Mouse (Mus musculus): ENCODE results near the gene Slco3a1. TPM values are rescaled to one million over a fixed set of nuclear protein-coding genes. Genes with fewer than 3 reads are reported as not detected.

Slco3a1 gene
- total RNA-seq (2015; ENCODE audit: low replicate concordance) (4.4 and 7.3 TPM in 2 replicates), total RNA-seq (2017; ENCODE audit: low replicate concordance) (3.2 and 3.3 TPM in 2 replicates)

GRCm38 (mm10) chr7:74554608-74555311, at the start of gene Slco3a1:
TSS of gene Slco3a1 (minus strand) at chr7:74554780.
- no peak for ATAC-seq (replicated peaks; ENCODE audit: low FRiP score, poor library complexity, severe bottlenecking)

DNA sequence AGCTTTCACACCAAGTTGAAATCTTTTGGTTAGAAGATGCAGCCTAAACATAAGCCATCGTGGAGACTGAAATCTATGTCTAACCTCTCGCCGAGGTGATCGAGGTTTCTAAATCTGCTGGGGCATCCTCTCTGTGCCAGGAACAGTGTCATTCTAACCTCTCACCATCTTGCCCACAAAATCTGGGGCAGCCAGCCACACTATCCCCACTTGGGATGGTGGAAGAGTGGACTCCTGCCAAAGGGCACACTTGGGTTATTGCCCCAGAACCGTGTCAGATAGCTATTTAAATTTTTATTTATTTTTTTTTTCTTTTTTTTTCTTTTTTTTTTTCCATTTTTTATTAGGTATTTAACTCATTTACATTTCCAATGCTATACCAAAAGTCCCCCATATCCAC, 46.4 kb upstream of the Slco3a1 start:
- no peak for ATAC-seq (replicated peaks; ENCODE audit: low FRiP score, poor library complexity, severe bottlenecking)

- no peak for ATAC-seq (replicated peaks; ENCODE audit: low FRiP score, poor library complexity, severe bottlenecking)
These were observed 24.8 kb upstream of the Slco3a1 start for GRCm38 (mm10) chr7:74579411-74579810.

- no peak for ATAC-seq (replicated peaks; ENCODE audit: low FRiP score, poor library complexity, severe bottlenecking)
These were observed 21.1 kb upstream of the Slco3a1 start for GRCm38 (mm10) chr7:74575678-74576077.

DNA sequence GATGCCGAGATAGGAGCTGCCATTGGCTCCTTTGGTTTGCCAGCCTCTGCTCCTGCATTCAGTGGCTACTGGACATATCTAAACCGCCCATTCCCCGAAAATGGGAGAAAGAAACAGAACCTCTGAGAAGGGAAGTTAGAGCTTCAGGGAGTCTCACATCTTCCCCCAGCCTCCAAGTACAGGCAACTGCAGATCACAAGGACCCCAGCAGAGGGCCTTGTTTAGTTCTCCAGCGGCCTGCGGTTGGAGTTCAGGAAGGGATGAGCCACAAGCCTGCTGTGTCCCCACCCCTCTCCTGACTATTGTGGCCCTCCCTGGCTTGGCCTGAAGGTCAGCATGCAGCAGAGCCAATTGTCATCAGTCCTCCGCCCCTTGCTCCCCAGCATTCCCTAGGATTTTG, 836 bp upstream of the Slco3a1 start:
- no peak for ATAC-seq (replicated peaks; ENCODE audit: low FRiP score, poor library complexity, severe bottlenecking)

GRCm38 (mm10) chr7:74554041-74554561, 479 bp downstream of the Slco3a1 start:
- ATAC-seq (replicated peaks; ENCODE audit: low FRiP score, poor library complexity, severe bottlenecking): no peak

DNA sequence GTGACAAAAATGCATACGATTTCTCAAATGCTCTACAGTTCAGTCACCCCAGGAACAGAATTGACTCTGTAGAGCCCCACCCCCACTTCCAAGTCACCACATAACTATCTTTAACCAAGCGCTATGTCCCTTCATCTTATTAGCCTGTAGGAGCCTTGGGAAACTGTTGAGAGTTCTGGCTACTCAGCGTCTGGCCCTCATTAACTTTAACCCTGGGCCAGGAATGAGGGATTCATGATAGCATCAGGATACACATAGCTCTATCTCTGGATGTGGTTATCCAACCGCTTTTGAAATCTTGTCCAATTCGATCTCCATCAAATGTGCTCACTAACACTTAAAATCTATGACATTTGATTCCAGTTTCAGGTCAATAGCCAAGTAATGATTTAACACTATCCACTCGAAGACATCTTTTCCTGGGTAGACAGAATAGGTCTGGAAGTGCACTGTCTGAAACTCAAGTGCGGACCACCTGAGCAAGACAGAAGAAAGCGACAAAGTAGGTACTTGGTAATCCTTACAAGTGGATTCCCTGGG, 1.4 kb downstream of the Slco3a1 start:
- ATAC-seq (replicated peaks; ENCODE audit: low FRiP score, poor library complexity, severe bottlenecking): no peak

DNA sequence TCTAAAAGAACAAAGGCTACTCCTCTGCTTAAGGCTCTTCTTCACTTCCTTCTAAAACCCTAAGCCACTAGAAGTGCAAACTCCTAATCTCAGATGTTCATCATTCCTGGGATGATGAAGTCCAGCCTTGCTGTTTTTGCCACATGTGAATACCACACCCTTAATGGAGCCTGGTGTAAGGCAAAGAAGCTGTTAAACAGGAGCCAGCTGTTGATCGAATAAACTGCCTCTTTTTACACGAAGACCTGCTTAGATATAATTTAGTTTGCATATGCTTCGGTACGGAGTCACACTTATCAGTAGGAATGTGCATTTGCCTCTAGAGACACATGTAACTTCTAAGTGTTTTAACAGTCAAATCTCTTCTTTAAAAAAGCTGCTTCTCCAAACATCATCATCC, 2.0 kb downstream of the Slco3a1 start:
- ATAC-seq (replicated peaks; ENCODE audit: low FRiP score, poor library complexity, severe bottlenecking): no peak

DNA sequence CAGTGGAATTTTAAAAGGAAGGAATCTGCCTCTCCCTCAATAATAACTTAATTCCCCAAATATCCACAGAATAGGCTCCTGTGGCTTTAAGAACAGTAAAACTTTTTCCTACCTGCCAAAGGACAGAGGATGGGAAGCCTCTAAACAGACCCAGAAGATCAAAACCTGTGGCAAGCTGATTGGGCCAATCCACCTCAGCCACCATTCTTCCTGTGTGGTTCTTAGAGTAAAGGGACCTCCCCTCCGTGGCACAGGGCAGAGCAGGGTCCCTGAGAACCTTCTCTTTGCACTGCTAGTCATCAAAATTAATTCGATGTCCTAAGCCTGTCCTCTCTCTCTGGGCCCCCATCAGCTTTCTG, 2.6 kb downstream of the Slco3a1 start:
- ATAC-seq (replicated peaks; ENCODE audit: low FRiP score, poor library complexity, severe bottlenecking): no peak

DNA sequence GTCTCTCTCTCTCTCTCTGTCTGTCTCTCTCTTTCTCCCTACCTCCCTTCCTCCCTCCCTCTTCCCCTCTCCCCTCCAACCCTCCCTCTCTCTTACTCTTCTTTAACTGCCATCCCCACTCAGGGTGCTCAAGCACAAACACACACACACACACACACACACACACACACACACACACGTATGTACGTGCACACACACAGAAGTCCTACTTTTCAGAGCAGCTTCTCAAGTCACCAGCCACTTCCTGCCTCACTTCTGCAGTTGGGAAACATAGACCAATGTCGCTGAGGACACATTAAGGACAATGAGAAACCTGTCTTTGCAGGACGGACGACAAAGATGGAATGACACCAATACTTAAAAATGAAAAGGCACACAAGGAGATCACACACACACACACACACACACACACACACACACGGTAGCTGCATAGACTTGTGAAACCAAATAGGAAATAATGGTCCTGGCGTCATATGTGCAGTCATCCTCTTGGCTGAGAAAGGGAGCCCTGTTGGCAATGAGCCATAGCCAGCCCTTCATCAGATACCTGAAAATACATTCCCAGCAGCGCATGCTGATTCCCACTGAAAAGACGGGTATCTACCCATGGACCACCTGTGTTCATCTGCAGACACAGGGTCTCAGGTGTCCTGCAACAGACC, 3.1 kb downstream of the Slco3a1 start:
- ATAC-seq (replicated peaks; ENCODE audit: low FRiP score, poor library complexity, severe bottlenecking): no peak

DNA sequence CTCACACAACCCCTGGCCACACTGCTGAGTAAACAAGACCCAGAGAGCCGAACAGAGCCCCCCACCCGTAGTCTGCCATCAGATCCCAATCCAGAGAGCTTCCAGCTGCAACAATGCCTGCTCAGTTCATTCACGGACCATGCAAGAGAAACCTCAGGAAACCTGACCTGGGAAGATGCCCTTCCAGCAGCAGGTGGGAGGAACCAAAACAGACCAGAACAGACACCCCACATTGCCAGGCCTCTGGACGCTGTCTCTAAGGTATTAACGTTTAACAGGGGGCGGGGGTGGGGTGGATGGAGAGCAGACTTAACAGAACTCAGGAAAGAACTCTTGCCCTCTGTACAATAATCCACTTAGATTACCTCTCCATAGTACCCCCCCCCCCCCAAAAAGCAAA, 4.9 kb downstream of the Slco3a1 start:
- no peak for ATAC-seq (replicated peaks; ENCODE audit: low FRiP score, poor library complexity, severe bottlenecking)

- no peak for ATAC-seq (replicated peaks; ENCODE audit: low FRiP score, poor library complexity, severe bottlenecking)
These were observed 5.5 kb downstream of the Slco3a1 start for GRCm38 (mm10) chr7:74549013-74549582.

- ATAC-seq (replicated peaks; ENCODE audit: low FRiP score, poor library complexity, severe bottlenecking): no peak
These were observed 7.9 kb downstream of the Slco3a1 start for GRCm38 (mm10) chr7:74546691-74547090.

- no peak for ATAC-seq (replicated peaks; ENCODE audit: low FRiP score, poor library complexity, severe bottlenecking)
These were observed 9.0 kb downstream of the Slco3a1 start for GRCm38 (mm10) chr7:74545498-74545990.

- no peak for ATAC-seq (replicated peaks; ENCODE audit: low FRiP score, poor library complexity, severe bottlenecking)
These were observed 10.3 kb downstream of the Slco3a1 start for GRCm38 (mm10) chr7:74544306-74544705.

DNA sequence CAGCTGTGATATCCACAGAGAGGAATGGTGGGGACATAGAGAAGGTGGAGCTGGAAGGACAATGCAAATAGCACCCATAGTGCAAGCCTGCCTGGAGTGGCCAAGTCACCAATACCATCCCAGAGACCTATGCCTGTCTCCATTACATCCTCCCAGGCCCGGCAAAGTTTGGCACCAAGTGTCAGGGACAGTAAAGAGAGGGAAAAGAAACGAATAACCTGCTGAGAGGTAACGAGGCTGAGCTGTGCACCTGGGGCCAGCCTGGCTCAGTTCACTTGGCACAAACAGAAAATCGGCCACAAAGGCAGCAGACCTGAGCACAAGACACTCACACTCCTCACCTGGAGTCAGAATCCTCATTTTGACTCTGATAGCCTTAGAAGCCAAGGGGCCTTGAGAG, 12.6 kb downstream of the Slco3a1 start:
- no peak for ATAC-seq (replicated peaks; ENCODE audit: low FRiP score, poor library complexity, severe bottlenecking)

DNA sequence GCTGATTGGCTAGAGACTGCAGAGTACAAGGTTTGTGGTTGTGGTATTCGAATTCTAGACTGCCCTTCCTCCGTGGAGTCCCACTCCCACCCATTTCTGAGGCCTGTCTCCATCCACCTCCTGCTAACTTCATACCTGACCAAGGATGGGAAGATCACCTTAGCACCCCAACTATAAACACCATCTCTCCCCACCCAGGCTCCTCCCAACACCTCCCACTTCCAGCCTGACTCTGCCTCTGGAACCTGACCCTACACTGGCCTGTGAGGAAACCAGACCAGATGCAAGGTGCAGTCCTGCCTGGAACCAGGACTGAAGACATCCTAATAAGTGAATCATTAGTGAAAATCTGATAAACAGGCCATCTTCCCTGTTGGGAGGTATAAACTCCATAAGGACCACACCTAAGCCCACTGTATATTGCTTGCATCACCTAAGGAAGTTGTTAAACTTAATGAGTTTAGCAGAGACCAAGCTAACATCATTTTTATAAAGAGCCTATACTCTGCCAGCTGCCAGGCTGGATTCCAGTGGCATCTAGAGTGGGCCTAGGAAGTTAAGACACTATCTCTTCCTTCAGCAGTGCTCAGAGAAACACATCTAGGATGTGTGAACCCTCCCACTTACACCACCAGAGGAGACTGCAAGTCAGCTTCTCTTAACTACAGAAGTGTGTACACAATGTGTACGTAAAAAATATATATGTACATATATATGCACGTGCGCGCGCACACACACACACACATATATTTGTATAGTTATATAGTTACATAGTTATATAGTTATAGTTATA, 13.5 kb downstream of the Slco3a1 start:
- no peak for ATAC-seq (replicated peaks; ENCODE audit: low FRiP score, poor library complexity, severe bottlenecking)

DNA sequence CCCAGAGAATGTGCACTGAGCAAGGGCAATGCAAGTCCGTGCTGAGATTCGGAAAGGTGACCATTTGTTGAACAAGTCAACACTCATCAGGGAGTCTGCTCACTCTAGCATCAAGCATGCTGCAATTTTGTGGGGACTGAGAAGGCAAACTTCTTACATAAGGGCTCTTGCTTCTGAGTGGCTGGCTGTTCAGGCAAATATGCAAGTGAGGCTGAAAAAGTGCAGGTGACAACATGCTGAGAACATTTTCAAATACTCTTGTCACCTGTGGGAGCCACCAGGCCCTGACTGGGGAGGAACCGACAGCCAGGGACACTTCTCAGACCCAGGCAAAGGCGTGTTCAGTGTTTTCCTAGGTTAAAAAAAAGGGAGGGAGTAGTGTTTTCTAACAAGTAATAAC, 18.4 kb downstream of the Slco3a1 start:
- no peak for ATAC-seq (replicated peaks; ENCODE audit: low FRiP score, poor library complexity, severe bottlenecking)

DNA sequence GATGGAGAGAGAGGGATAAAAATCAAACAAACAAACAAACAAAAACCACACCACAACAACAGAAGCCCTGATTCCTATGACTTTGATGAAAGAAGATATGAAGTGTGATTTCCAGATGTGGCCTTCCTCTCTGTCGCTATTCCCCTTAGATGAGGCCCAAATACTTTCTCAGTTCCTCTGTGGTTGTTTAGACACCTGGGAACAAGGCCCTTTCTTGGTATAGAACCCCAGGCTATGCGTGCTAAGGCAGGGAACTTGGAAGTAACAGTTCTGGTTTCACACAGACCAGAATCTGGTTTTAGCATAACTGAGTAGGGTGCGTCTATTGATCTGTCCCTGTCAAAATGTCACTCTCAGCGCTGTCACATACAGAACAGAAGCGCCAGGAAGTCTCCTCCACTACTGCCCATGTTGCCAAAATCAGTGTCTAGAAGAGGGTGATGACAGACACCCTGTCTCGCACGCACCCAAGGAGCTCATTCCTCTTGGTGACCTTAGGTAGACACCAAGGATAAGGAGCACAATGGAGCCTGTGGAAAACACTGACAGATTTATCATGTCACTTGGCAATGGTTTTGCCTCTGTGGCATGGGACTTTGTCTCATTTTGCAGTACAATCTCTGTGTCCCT, 23.0 kb downstream of the Slco3a1 start:
- ATAC-seq (replicated peaks; ENCODE audit: low FRiP score, poor library complexity, severe bottlenecking): no peak
